Mouse (Mus musculus): ENCODE data around the gene Mpped1. TPM values are rescaled to one million over a fixed set of nuclear protein-coding genes. Genes with fewer than 3 reads are reported as not detected.

The Mpped1 gene
- total RNA-seq, 2 experiments from 2014 or later, result not detected

DNA sequence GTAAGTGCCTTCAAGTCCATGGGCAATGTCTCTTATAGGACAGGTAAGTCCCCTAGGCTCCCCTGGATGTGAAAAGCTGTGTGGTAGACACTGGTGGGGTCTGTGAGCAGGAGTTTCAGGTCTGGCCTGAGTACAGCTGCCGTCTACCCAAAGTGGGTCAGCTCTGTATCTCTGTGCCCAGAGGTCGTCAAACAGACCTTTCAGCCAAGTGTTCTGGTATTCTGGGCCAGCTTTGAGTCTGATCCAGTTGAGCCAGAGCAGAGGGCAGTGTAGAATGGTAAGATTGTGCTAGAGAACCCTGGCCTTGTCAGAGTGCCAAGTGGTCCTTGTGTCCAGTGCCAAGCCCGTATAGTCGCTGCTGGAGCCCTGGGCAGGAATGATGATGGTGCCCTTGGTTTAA lies 6.3 kb upstream of the Mpped1 start:
- no peak for DNase-seq
- intact Hi-C loops (cut with DNase I), result no loop called here
- Histone ChIP-seq H3K27ac (no peak overlapping the region), H3K4me3 (no peak overlapping the region)
- TF ChIP-seq CTCF (IDR thresholded peaks at IDR 0.05), result no peak

DNA sequence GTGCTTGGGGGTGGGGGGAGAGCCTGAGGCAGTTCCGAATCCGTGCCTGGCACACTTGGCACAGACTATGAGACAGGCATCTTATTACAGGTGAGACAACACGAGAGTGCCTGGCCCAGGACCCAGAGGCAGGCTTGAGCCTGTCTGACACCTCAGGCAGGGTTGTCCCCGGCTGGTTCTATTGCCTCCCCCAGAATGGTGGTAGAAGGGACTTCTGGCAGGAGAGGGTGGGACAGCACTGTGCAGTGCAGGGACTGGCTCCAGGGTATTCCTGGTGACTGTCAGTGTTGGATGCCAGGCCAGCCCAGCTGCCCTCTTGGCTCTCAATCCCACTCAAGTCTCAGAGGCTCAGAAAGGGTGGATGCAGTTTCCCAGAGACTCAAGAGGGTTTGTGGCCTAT lies 4.3 kb upstream of the Mpped1 start:
- no peak for TF ChIP-seq CTCF (IDR thresholded peaks at IDR 0.05)
- Histone ChIP-seq H3K4me3 (no peak overlapping the region), H3K27ac (no peak overlapping the region)
- no peak for DNase-seq
- intact Hi-C loops (cut with DNase I), result no loop called here

DNA sequence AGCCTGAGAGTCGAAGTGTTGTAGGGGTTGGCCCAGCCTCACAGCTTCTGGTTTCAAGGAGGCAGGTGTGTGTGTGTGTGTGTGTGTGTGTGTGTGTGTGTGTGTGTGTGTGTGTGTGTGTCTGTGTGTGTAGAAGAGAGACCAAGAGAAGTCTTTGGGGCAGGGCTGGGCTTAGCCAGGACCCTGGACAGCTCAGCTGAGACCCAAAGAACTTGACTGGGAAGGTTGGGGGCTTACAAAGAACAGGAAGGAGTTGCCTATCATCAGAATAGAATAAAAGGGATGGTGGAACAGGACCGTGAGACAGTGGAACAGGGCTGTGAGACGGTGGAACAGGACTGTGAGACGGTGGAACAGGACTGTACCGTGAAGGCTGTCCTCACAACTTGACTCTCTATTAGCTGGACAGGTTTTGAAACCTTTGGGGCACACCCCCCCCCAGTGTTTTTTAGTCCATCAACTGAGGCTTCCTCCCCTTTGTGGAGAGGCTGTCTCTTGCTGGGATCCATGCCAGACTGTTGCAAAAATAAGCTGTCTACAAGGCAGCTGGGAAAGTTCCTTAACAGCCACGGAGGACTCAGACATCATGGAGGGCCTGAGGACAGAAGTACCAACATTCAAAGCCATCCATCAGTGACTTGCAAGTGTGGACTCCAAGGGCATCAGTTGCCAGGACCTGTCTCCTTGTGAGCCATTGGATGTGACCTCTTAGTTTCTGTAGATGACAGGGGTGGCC lies 2.8 kb upstream of the Mpped1 start:
- no peak for DNase-seq
- H3K27ac ChIP-seq, result no peak overlapping the region
- intact Hi-C loops (cut with DNase I), result no loop called here
- no peak for TF ChIP-seq CTCF (IDR thresholded peaks at IDR 0.05)
- H3K4me3 ChIP-seq, result no peak overlapping the region

DNA sequence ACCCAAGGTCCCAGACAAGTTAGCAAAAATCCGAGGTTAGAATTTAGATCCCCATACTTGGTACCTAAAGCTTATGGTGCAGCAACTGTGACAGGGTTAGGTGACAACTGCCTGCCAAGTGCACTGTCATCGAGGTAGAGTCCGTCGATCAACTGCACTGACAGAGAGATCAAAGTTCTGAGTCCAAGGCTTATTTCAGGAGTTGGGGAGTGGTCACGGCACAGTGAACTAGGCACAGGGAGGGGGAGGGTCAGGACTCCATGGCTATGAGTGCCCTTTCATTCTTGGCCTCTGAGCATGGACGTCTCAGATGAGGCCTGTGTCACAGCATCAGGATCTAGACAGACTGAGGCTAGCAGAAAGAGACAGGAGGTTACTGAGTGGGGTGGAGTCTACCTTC lies 1.8 kb upstream of the Mpped1 start:
- Histone ChIP-seq H3K4me3 (no peak overlapping the region), H3K27ac (no peak overlapping the region)
- no peak for TF ChIP-seq CTCF (IDR thresholded peaks at IDR 0.05)
- intact Hi-C loops (cut with DNase I), result no loop called here
- no peak for DNase-seq

DNA sequence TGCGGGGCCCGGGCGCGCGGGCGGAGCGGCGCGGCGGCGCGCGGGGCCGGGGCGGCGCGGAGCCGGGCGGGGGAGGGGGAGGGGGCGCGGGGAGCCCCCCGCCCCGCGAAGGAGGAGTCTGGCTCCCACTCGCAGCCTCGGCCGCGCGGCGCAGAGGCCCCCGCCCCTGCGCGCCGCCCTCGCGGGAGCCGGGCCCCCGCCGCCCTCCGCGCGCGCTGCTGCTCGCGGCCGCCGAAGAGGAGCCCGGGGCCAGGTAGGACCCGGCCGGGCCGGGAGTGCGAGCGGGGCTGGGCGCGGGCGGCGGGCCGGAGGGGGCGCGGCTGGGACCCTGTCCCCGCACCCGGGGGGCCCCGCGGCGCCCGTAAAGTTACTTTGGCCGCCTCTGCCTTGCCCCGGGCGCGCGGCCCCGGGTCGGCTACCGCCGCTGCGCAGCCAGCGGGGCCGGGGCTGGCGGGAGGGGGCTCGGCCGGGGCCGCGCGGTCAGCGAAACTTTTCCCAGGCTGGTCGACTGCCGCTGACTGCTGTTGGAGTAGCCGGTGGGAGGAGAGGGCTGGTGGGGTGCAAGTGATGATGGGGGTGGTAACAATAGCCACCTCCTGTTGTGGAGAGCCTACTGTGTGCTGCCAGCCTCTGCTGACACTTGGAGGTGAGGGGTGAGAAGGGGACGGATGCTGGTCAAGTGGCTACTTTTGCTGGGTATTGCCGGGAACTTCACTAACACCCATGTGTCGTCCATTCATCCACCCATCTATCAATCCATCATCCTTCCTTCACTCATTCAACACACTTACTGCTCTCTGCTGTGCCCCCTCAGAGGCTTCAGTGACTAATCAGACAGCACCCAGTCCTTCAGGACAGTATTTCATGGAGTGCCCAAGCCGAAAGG lies 831 bp downstream of the Mpped1 start:
- DNase-seq, result no peak
- no peak overlapping the region for H3K27ac ChIP-seq
- H3K4me3 ChIP-seq, result peak overlapping the region; percentile 34
- TF ChIP-seq CTCF (IDR thresholded peaks at IDR 0.05), result no peak
- intact Hi-C loops (cut with DNase I), result no loop called here

DNA sequence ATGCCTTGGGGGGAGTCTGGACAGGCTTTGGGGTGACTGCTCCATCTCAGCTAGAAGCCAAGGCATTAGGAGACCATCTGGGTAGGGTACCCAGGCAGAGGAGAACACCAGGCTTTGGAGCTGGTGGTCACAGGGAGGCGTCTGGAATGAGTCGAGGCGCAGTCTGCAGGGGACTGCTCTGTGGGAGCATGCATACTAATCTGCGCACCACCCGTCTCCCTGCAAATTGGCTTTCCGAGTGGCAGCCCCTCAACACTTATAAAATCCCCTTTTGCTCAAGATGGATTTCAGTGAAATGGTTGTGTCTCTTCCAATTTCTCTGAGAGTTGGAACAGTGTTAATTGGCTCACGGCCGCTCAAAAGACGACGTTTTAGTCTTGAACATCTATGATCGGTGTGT lies 2.0 kb downstream of the Mpped1 start:
- H3K4me3 ChIP-seq, result no peak overlapping the region
- no peak overlapping the region for H3K27ac ChIP-seq
- intact Hi-C loops (cut with DNase I), result no loop called here
- DNase-seq, result no peak
- no peak for TF ChIP-seq CTCF (IDR thresholded peaks at IDR 0.05)

DNA sequence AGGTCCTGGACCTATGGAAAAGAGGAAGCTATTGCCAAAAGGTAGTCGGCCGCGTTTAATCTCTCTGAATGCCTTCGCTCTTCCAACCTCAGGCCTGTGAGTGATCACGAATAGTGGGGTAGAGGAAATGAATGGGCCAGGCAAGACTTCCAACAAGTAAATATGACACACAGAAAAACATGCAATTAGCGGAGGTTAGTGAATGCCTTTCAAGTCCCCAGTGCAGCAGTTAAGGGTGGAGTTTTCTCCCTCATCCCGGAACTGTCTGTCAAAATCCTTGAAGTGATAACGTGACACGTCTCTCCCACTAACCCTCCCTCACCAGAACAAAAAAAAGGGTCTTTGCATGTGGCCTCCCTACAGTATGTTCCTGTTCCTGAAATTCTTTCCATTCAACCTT lies 3.0 kb downstream of the Mpped1 start:
- Histone ChIP-seq H3K4me3 (no peak overlapping the region), H3K27ac (no peak overlapping the region)
- no peak for DNase-seq
- intact Hi-C loops (cut with DNase I), result no loop called here
- TF ChIP-seq CTCF (IDR thresholded peaks at IDR 0.05), result no peak

DNA sequence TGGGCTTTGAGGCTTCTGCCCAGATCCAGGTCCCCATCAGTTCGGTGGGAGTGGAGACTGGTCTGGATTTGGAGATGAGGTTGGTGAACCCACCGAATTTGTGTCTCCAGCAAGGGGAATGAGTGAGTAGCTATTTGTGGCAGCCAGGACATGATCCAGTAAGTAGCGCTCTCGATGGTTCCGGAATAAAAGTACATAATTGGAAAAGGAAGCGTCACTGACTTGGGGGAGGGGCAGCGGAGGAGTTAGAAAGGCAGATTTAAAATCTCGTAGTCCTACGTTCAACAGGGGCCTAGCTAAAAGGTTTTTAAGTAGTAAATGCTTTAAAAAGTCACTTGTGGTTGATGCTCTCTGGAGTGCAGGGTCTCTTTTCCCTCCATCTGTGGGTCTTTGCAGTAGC lies 5.5 kb downstream of the Mpped1 start:
- H3K27ac ChIP-seq, result no peak overlapping the region
- H3K4me3 ChIP-seq, result no peak overlapping the region
- no peak for TF ChIP-seq CTCF (IDR thresholded peaks at IDR 0.05)
- intact Hi-C loops (cut with DNase I), result no loop called here
- DNase-seq, result no peak

DNA sequence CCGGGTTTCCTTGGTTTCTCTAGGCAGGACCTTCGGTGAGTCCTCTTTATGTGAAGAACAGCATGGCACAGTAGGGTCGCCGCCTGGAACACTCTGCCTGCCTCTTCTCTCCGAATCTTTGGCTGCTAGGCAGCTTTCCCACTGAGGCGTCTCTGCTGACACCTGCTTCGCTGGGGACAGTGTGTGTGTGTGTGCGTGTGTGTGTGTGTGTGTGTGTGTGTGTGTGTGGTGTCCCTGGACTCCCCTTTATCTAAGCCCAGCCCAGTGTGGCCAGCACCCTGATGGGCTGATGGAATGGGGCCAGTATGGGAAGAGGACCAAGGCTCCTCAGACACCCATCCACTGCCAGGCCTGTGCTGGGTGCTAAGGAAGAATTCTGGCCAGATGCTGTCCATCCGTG lies 9.8 kb downstream of the Mpped1 start:
- H3K4me3 ChIP-seq, result no peak overlapping the region
- no peak overlapping the region for H3K27ac ChIP-seq
- intact Hi-C loops (cut with DNase I), result no loop called here
- DNase-seq, result no peak
- no peak for TF ChIP-seq CTCF (IDR thresholded peaks at IDR 0.05)

DNA sequence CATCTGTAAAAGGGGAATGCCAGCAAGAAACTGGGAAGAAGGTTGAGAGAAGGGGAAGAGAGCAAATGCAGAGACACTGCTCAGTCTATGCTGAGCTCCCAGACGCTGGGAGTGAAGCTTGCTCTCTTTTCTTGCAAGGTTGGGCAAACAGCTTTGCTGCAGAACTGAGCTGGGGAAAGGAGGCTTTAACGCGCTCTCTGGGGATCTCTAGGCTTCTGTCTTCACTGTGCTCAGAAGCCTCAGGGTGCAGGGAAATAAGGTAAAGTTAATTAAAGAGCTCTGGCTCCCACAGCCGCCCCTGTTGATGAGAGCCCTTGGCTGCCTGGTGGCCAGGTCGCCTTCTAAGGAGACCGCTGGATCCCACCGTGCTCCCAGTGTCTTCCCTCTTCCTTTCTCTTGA lies 17.7 kb downstream of the Mpped1 start:
- Histone ChIP-seq H3K27ac (no peak overlapping the region), H3K4me3 (no peak overlapping the region)
- TF ChIP-seq CTCF (IDR thresholded peaks at IDR 0.05), result no peak
- intact Hi-C loops (cut with DNase I), result no loop called here
- DNase-seq, result no peak

DNA sequence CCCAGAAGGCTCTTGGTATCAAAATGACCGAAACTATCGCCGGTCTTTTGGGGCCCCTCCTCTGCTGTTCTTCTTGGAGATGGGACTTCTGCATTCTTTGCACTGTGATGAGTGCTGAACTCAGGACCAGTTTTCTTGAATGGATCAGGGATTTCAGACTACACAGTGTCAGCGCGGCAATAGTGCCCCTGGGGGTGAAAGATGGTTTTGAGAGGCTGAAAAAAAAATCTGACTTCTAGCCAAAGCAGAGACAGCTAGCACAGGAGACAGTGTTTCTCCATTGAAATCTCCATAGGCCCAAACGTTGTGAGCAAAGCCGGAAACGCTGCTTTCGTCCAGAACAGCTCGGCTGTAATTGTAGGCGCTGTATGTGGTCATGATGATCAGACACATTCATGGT lies 19.7 kb downstream of the Mpped1 start:
- intact Hi-C loops (cut with DNase I), result no loop called here
- no peak for TF ChIP-seq CTCF (IDR thresholded peaks at IDR 0.05)
- no peak for DNase-seq
- Histone ChIP-seq H3K4me3 (no peak overlapping the region), H3K27ac (no peak overlapping the region)

DNA sequence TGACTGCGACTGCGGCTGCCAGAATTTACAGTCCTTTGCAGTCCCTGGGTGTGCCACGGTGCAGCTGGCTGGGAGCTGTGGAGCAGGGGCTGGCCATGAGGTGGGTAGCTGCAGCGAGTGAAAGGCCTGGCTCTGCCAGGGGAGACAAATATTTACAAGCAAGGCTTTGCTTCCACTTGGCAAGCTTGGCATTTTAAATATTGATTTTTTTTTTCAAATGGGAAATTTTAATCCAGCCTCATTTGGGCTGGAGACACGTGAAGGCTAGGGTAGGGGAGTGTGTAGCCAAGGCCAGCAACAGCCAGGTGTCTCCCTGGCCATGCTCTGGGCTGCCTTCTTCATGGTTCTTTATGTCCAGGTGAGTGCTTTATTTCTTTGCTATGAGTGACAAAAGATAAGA lies 21.7 kb downstream of the Mpped1 start:
- Histone ChIP-seq H3K4me3 (no peak overlapping the region), H3K27ac (no peak overlapping the region)
- no peak for DNase-seq
- TF ChIP-seq CTCF (IDR thresholded peaks at IDR 0.05), result no peak
- intact Hi-C loops (cut with DNase I), result no loop called here

DNA sequence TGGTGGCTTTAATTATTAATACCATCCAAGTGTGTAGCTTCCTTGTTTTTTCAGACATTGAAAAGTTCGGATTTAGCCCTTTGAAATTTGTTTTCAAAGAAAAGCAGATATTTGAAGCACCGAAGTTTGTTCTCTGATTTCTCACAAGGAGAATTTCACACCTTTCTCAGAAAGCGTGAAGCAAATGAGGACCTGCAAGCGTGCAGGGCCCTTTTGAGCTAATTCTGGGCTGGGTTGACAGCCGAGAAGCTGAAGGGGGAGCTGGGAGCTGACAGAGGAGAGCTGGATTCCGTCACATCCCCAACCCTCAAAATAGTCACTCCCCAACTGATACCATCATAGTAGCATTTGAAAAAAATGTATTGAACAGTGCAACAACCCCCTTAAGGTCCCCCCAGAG lies 34.8 kb downstream of the Mpped1 start:
- no peak for DNase-seq
- H3K4me3 ChIP-seq, result no peak overlapping the region
- TF ChIP-seq CTCF (IDR thresholded peaks at IDR 0.05), result no peak
- no peak overlapping the region for H3K27ac ChIP-seq
- intact Hi-C loops (cut with DNase I), result no loop called here

DNA sequence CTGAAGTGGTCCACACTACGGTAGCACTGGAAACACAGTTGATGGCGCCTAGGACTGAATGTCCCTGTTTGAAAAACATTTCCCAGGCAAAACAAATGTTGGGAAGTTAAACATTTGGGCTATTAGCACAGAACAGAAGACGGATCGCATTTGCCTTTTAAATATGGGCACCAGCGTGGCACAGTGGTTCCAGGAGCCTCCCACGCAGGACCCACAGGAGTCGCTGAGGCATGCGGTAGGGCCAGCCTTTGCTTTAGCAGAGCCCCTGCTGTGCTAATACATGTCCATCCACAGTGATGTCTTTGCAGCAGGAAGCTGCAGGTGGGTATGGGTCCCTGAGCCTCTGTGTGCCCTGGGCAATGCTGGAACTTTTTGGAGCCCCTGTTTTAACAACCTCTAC lies 48.7 kb downstream of the Mpped1 start:
- intact Hi-C loops (cut with DNase I), result no loop called here
- H3K27ac ChIP-seq, result no peak overlapping the region
- TF ChIP-seq CTCF (IDR thresholded peaks at IDR 0.05), result no peak
- no peak for DNase-seq
- no peak overlapping the region for H3K4me3 ChIP-seq

All from gastrocnemius, adult 2 months (tissue).